Mouse (Mus musculus) embryonic fibroblast, embryonic 13.5 days (primary cell): ENCODE measurements around the gene Ngef.

Source experiments
- CTCF ChIP-seq: IDR thresholded peaks from 2 replicates; pipeline ENCODE4 v1.5.1; 2011; ENCODE audit warnings: mild to moderate bottlenecking, control low read depth, low read length, moderate library complexity, borderline replicate concordance; ENCODE audit not compliant: insufficient read depth
- POLR2A ChIP-seq: IDR thresholded peaks from 2 replicates; pipeline ENCODE4 v1.6.1; 2011; ENCODE audit warnings: low read depth, mild to moderate bottlenecking, control low read depth, low read length, moderate library complexity

GRCm38 (mm10) chr1:87574353-87574752 is 683 bp upstream of the Ngef start:
- TF ChIP-seq CTCF (no peak), POLR2A (no peak)
